Mouse (Mus musculus) heart, postnatal 0 days (tissue): Measurements from ENCODE around the gene Tubb5. TPM values are rescaled to one million over a fixed set of nuclear protein-coding genes. Genes with fewer than 3 reads are reported as not detected.

Experiments
- ATAC-seq: fragments of 200-750 bp; cut with Nextera tagmentation; 2 replicates; pipeline ENCODE4 v1.8.0; 2017; ENCODE audit warnings: low read depth, moderate number of reproducible peaks, moderate library complexity; ENCODE audit not compliant: insufficient read depth
- DNase-seq: peaks from one replicate; pipeline ENCODE4 v3.0.0-alpha.2; 2016; ENCODE audit warnings: low spot score
- H3K27ac ChIP-seq: fragments of 300-500 bp; sonication (generic); 2 replicates; pipeline ENCODE4 v1.5.1; 2014; ENCODE audit warnings: low read depth, mild to moderate bottlenecking
- H3K27me3 ChIP-seq: fragments of 300-500 bp; sonication (generic); 2 replicates; pipeline ENCODE4 v1.6.1; 2014; ENCODE audit warnings: low read length, mixed read lengths; ENCODE audit not compliant: control insufficient read depth, insufficient read depth
- H3K36me3 ChIP-seq: fragments of 300-500 bp; sonication (generic); replicated peaks from 2 replicates; pipeline ENCODE4 v1.6.1; 2014; ENCODE audit warnings: low read length, mixed read lengths; ENCODE audit not compliant: control insufficient read depth, insufficient read depth
- H3K4me1 ChIP-seq: fragments of 300-500 bp; sonication (generic); 2 replicates; pipeline ENCODE4 v1.6.1; 2014; ENCODE audit warnings: antibody characterized with exemption; ENCODE audit not compliant: control insufficient read depth, insufficient read depth
- H3K4me2 ChIP-seq: fragments of 300-500 bp; sonication (generic); 2 replicates; pipeline ENCODE4 v1.6.1; 2014; ENCODE audit warnings: low read depth, mild to moderate bottlenecking, low read length, moderate library complexity
- H3K4me3 ChIP-seq: fragments of 300-500 bp; sonication (generic); 2 replicates; pipeline ENCODE4 v1.5.1; 2014; ENCODE audit warnings: low read depth, low read length
- H3K9ac ChIP-seq: fragments of 300-500 bp; sonication (generic); replicated peaks from 2 replicates; pipeline ENCODE4 v1.6.1; 2014; ENCODE audit warnings: low read depth, low read length, mixed read lengths
- H3K9me3 ChIP-seq: fragments of 300-500 bp; sonication (generic); replicated peaks from 2 replicates; pipeline ENCODE4 v1.6.1; 2016; ENCODE audit warnings: low read length; ENCODE audit not compliant: control insufficient read depth
- CTCF ChIP-seq: IDR thresholded peaks from 2 replicates; pipeline ENCODE4 v1.5.1; 2016; ENCODE audit warnings: antibody characterized with exemption, control low read depth, low read depth
- EP300 ChIP-seq: IDR thresholded peaks from 2 replicates; pipeline ENCODE4 v1.6.1; 2016; ENCODE audit warnings: antibody characterized with exemption, low read depth
- WGBS: fragments of 180-500 bp; shearing (Covaris S2); extraction: QIAGEN DNeasy Blood & Tissue Kit; methylation state at CpG from one replicate; pipeline ENCODE4 v1.1.7; 2014; 5-methylcytosine and 5-hydroxymethylcytosine counted together
- polyA plus RNA-seq: library from polyadenylated mRNA; unstranded; fragments of >200 nt; fragmentation: Nextera tagmentation; extraction: Ambion mirVana; gene quantifications from 2 replicates; pipeline ENCODE4 v1.2.1, GENCODE M21; 2015
- total RNA-seq: library from RNA; depleted of rRNA; stranded (reverse); fragments of >200 nt; gene quantifications from 2 replicates; pipeline ENCODE4 v1.2.3, GENCODE M21; 2014; ENCODE audit warnings: low replicate concordance

Tubb5 gene
- total and polyA plus RNA-seq, 2 experiments from 2014 or later = 267 to 1,043 TPM

GRCm38 (mm10) chr17:35838570-35838969, 464 bp upstream of the Tubb5 start:
- Histone ChIP-seq H3K36me3 (peaks cover 24% of the 10 kb centered on the region), H3K27ac (peak overlapping the region; percentile 89), H3K9ac (0 out of 2 replicates have a peak overlapping the region, but pooled peaks have one; percentile 4), H3K4me1 (peaks cover 17% of the 10 kb centered on the region), H3K9me3 (no peaks in the 10 kb centered on the region), H3K4me3 (peak overlapping the region; percentile 73), H3K27me3 (no peaks in the 10 kb centered on the region), H3K4me2 (peak overlapping the region; percentile 75)
- no peak for TF ChIP-seq EP300
- TF ChIP-seq CTCF = no peak
- ATAC-seq (no peak), DNase-seq (no peak)
- 1% methylated on average over 5 of the region's 5 CpGs for WGBS

GRCm38 (mm10) chr17:35837487-35837886, 619 bp downstream of the Tubb5 start:
- TF ChIP-seq EP300 (no peak), CTCF (no peak)
- H3K9me3 ChIP-seq = no peaks in the 10 kb centered on the region
- H3K4me2 ChIP-seq = peak overlapping the region; percentile 75
- WGBS = under 1% methylated on average over 18 of the region's 18 CpGs
- H3K4me3 ChIP-seq = peak overlapping the region; percentile 73
- DNase-seq (peak; percentile 62), ATAC-seq (no peak)
- no peaks in the 10 kb centered on the region for H3K27me3 ChIP-seq
- H3K27ac ChIP-seq = peak overlapping the region; percentile 89
- H3K4me1 ChIP-seq = peaks cover 17% of the 10 kb centered on the region
- peak overlapping the region; percentile 82 for H3K9ac ChIP-seq
- H3K36me3 ChIP-seq = peaks cover 35% of the 10 kb centered on the region

GRCm38 (mm10) chr17:35836991-35837422, 1.1 kb downstream of the Tubb5 start:
- H3K4me1 ChIP-seq = peaks cover 14% of the 10 kb centered on the region
- peak; percentile 81 for DNase-seq
- TF ChIP-seq CTCF = no peak
- peak; percentile 69; the same call in 1 of the 2 replicates for TF ChIP-seq EP300
- peak overlapping the region; percentile 89 for H3K27ac ChIP-seq
- H3K27me3 ChIP-seq = no peaks in the 10 kb centered on the region
- peaks cover 36% of the 10 kb centered on the region for H3K36me3 ChIP-seq
- H3K4me3 ChIP-seq = peak overlapping the region; percentile 73
- no peaks in the 10 kb centered on the region for H3K9me3 ChIP-seq
- peak overlapping the region; percentile 82 for H3K9ac ChIP-seq
- peak; percentile 29 for ATAC-seq
- WGBS = 0% methylated on average over 25 of the region's 25 CpGs
- peak overlapping the region; percentile 75 for H3K4me2 ChIP-seq

GRCm38 (mm10) chr17:35836178-35836965, 1.7 kb downstream of the Tubb5 start:
- Histone ChIP-seq H3K36me3 (peaks cover 42% of the 10 kb centered on the region), H3K4me3 (peak overlapping the region; percentile 73), H3K4me2 (peak overlapping the region; percentile 75), H3K27me3 (no peaks in the 10 kb centered on the region), H3K27ac (peak overlapping the region; percentile 89), H3K4me1 (peaks cover 10% of the 10 kb centered on the region), H3K9ac (peak overlapping the region; percentile 82), H3K9me3 (no peaks in the 10 kb centered on the region)
- ATAC-seq (no peak), DNase-seq (peak; percentile 90)
- WGBS = 5% methylated on average over 24 of the region's 24 CpGs
- no peak for TF ChIP-seq EP300
- peak; percentile 82 for TF ChIP-seq CTCF

GRCm38 (mm10) chr17:35835424-35836140, 2.5 kb downstream of the Tubb5 start:
- H3K27ac ChIP-seq = no peak overlapping the region

More at GRCm38 (mm10) chr17:35835424-35836140, 2.5 kb downstream of the Tubb5 start:
- DNase-seq (no peak), ATAC-seq (no peak)
- H3K27me3 ChIP-seq = no peaks in the 10 kb centered on the region
- TF ChIP-seq CTCF (no peak), EP300 (0 out of 2 replicates have a peak, but pooled peaks have one; percentile 26)
- peaks cover 50% of the 10 kb centered on the region for H3K36me3 ChIP-seq
- H3K4me2 ChIP-seq = peak overlapping the region; percentile 75
- H3K9me3 ChIP-seq = no peaks in the 10 kb centered on the region
- H3K4me3 ChIP-seq = peak overlapping the region; percentile 73
- peaks cover 10% of the 10 kb centered on the region for H3K4me1 ChIP-seq
- no peak overlapping the region for H3K9ac ChIP-seq
- WGBS = 61% methylated on average over 26 of the region's 26 CpGs
